Mouse (Mus musculus) mouse embryonic stem cell (cell line): ENCODE measurements around the gene Baz2b.

ENCODE experiments used
- in situ Hi-C, 2 experiments: fragments of 300-500 bp; cut with MboI; formaldehyde crosslinking; loops; 1 replicate in 1 of 2; 3 replicates in 1 of 2; pipeline ENCODE4 v1.14.3; 2019 to 2020; ENCODE audit warnings: low sequenced_read_pairs in 2 of 2, low pct_unique_long_range_greater_than_20kb in 1 of 2, mixed read lengths in 1 of 2; ENCODE audit not compliant: unreplicated experiment in 1 of 2

Gene Baz2b

GRCm38 (mm10) chr2:60204162-60204561 lies 5.5 kb downstream of the Baz2b start:
- in situ Hi-C loops, result loop anchor here in 1 of 2 experiments (10.0 kb wide), 1 partner anchor 159 kb away; no protein-coding TSS in a partner anchor

- in situ Hi-C loops, result loop anchor here in 1 of 2 experiments (10.0 kb wide), 1 partner anchor 159 kb away; no protein-coding TSS in a partner anchor
Measured at GRCm38 (mm10) chr2:60203733-60204132, 5.9 kb downstream of the Baz2b start.

- in situ Hi-C loops, result loop anchor here in 1 of 2 experiments (10.0 kb wide), 1 partner anchor 158 kb away; no protein-coding TSS in a partner anchor
Measured at GRCm38 (mm10) chr2:60202900-60203530, 6.6 kb downstream of the Baz2b start.

GRCm38 (mm10) chr2:60200667-60201066 lies 9.0 kb downstream of the Baz2b start:
- in situ Hi-C loops, result loop anchor here in 1 of 2 experiments (10.0 kb wide), 1 partner anchor 156 kb away; no protein-coding TSS in a partner anchor

- in situ Hi-C loops, result loop anchor here in 1 of 2 experiments (10.0 kb wide), 1 partner anchor 155 kb away; no protein-coding TSS in a partner anchor
Measured at GRCm38 (mm10) chr2:60200051-60200562, 9.5 kb downstream of the Baz2b start.

GRCm38 (mm10) chr2:60196841-60197240 lies 12.8 kb downstream of the Baz2b start:
- in situ Hi-C loops, result no loop called here

- in situ Hi-C loops, result no loop called here
Measured at GRCm38 (mm10) chr2:60181696-60182095, 27.9 kb downstream of the Baz2b start.

GRCm38 (mm10) chr2:60177490-60177889 lies 32.1 kb downstream of the Baz2b start:
- in situ Hi-C loops, result no loop called here

- in situ Hi-C loops, result no loop called here
Measured at GRCm38 (mm10) chr2:60176087-60176486, 33.6 kb downstream of the Baz2b start.

GRCm38 (mm10) chr2:60175078-60175477 lies 34.6 kb downstream of the Baz2b start:
- in situ Hi-C loops, result no loop called here

GRCm38 (mm10) chr2:60173595-60173994 lies 36.0 kb downstream of the Baz2b start:
- in situ Hi-C loops, result loop anchor here in 1 of 2 experiments (25.0 kb wide), 1 partner anchor 636 kb away; no protein-coding TSS in a partner anchor

- in situ Hi-C loops, result loop anchor here in 1 of 2 experiments (25.0 kb wide), 1 partner anchor 636 kb away; no protein-coding TSS in a partner anchor
Measured at GRCm38 (mm10) chr2:60173190-60173589, 36.4 kb downstream of the Baz2b start.

- in situ Hi-C loops, result loop anchor here in 1 of 2 experiments (25.0 kb wide), 1 partner anchor 635 kb away; no protein-coding TSS in a partner anchor
Measured at GRCm38 (mm10) chr2:60172531-60172914, 37.1 kb downstream of the Baz2b start.

- in situ Hi-C loops, result loop anchor here in 1 of 2 experiments (25.0 kb wide), 1 partner anchor 635 kb away; no protein-coding TSS in a partner anchor
Measured at GRCm38 (mm10) chr2:60171786-60172530, 37.7 kb downstream of the Baz2b start.

- in situ Hi-C loops, result loop anchor here in 1 of 2 experiments (25.0 kb wide), 1 partner anchor 630 kb away; no protein-coding TSS in a partner anchor
Measured at GRCm38 (mm10) chr2:60166878-60167277, 42.8 kb downstream of the Baz2b start.

- in situ Hi-C loops, result loop anchor here in 1 of 2 experiments (25.0 kb wide), 1 partner anchor 628 kb away; no protein-coding TSS in a partner anchor
Measured at GRCm38 (mm10) chr2:60165679-60166078, 44.0 kb downstream of the Baz2b start.

GRCm38 (mm10) chr2:60163744-60164143 lies 45.9 kb downstream of the Baz2b start:
- in situ Hi-C loops, result loop anchor here in 1 of 2 experiments (25.0 kb wide), 1 partner anchor 626 kb away; no protein-coding TSS in a partner anchor

GRCm38 (mm10) chr2:60152481-60152880 lies 57.2 kb downstream of the Baz2b start:
- in situ Hi-C loops, result loop anchor here in 1 of 2 experiments (25.0 kb wide), 1 partner anchor 615 kb away; no protein-coding TSS in a partner anchor

- in situ Hi-C loops, result no loop called here
Measured at GRCm38 (mm10) chr2:60148651-60149050, 61.0 kb downstream of the Baz2b start.
